Mouse (Mus musculus) neural tube, embryonic 13.5 days (tissue): ENCODE results near the gene Kif5a. TPM values are rescaled to one million over a fixed set of nuclear protein-coding genes. Genes with fewer than 3 reads are reported as not detected.
A peak's percentile ranks its signal among the peaks of the same experiment; 100 is the strongest.

Source experiments
- ATAC-seq: fragments of 200-750 bp; cut with Nextera tagmentation; 2 replicates; pipeline ENCODE4 v1.8.0; 2017; ENCODE audit warnings: low read depth, mild to moderate bottlenecking, moderate TSS enrichment, moderate library complexity
- H3K27ac ChIP-seq: fragments of 300-500 bp; sonication (generic); replicated peaks from 2 replicates; pipeline ENCODE4 v1.5.1; 2015; ENCODE audit warnings: moderate library complexity, mild to moderate bottlenecking, inconsistent platforms
- H3K27me3 ChIP-seq: fragments of 300-500 bp; sonication (generic); 2 replicates; pipeline ENCODE4 v1.6.1; 2015; ENCODE audit warnings: mild to moderate bottlenecking, inconsistent platforms
- H3K36me3 ChIP-seq: fragments of 300-500 bp; sonication (generic); 2 replicates; pipeline ENCODE4 v1.6.1; 2015; ENCODE audit warnings: mild to moderate bottlenecking, inconsistent platforms
- H3K4me1 ChIP-seq: fragments of 300-500 bp; sonication (generic); replicated peaks from 2 replicates; pipeline ENCODE4 v1.6.1; 2015; ENCODE audit warnings: inconsistent platforms
- H3K4me2 ChIP-seq: fragments of 300-500 bp; sonication (generic); 2 replicates; pipeline ENCODE4 v1.6.1; 2015; ENCODE audit warnings: inconsistent platforms, mild to moderate bottlenecking, moderate library complexity
- H3K4me3 ChIP-seq: fragments of 300-500 bp; sonication (generic); 2 replicates; pipeline ENCODE4 v1.5.1; 2015; ENCODE audit warnings: mild to moderate bottlenecking, inconsistent platforms
- H3K9ac ChIP-seq: fragments of 300-500 bp; sonication (generic); 2 replicates; pipeline ENCODE4 v1.6.1; 2015; ENCODE audit warnings: moderate library complexity, mild to moderate bottlenecking, inconsistent platforms
- H3K9me3 ChIP-seq: fragments of 300-500 bp; sonication (generic); 2 replicates; pipeline ENCODE4 v1.6.1; 2016; ENCODE audit warnings: inconsistent platforms
- WGBS: fragments of 180-500 bp; shearing (Covaris S2); methylation state at CpG from one replicate; pipeline ENCODE4 v1.1.7; 2015; 5-methylcytosine and 5-hydroxymethylcytosine counted together
- polyA plus RNA-seq: library from polyadenylated mRNA; unstranded; fragments of >200 nt; fragmentation: Nextera tagmentation; extraction: Ambion mirVana; gene quantifications from 2 replicates; pipeline ENCODE4 v1.2.1, GENCODE M21; 2015

Gene Kif5a
- polyA plus RNA-seq, 1 experiment from 2014 or later: 104 TPM

- Histone ChIP-seq H3K36me3 (peaks cover 27% of the 10 kb centered on the region), H3K9me3 (no peaks in the 10 kb centered on the region), H3K4me1 (peaks cover 53% of the 10 kb centered on the region), H3K4me3 (no peak overlapping the region), H3K4me2 (no peak overlapping the region), H3K27ac (no peak overlapping the region), H3K9ac (no peak overlapping the region), H3K27me3 (peaks cover 32% of the 10 kb centered on the region)
- WGBS: 85% methylated on average over 15 of the region's 15 CpGs
- ATAC-seq: no peak
These were observed 77.6 kb downstream of the Kif5a start for GRCm38 (mm10) chr10:127185506-127185905.

GRCm38 (mm10) chr10:127185101-127185500, 78.0 kb downstream of the Kif5a start:
- no peaks in the 10 kb centered on the region for H3K9me3 ChIP-seq
- H3K27me3 ChIP-seq: peaks cover 36% of the 10 kb centered on the region
- no peak overlapping the region for H3K27ac ChIP-seq
- 72% methylated on average over 9 of the region's 9 CpGs for WGBS
- H3K4me3 ChIP-seq: no peak overlapping the region
- peaks cover 25% of the 10 kb centered on the region for H3K36me3 ChIP-seq
- no peak overlapping the region for H3K4me2 ChIP-seq
- H3K9ac ChIP-seq: no peak overlapping the region
- H3K4me1 ChIP-seq: peaks cover 53% of the 10 kb centered on the region
- no peak for ATAC-seq

- peaks cover 25% of the 10 kb centered on the region for H3K36me3 ChIP-seq
- ATAC-seq: no peak
- peak overlapping the region; percentile 34; the same call in 1 of the 2 replicates for H3K9ac ChIP-seq
- H3K27me3 ChIP-seq: peaks cover 50% of the 10 kb centered on the region
- H3K4me3 ChIP-seq: no peak overlapping the region
- 15% methylated on average over 20 of the region's 20 CpGs for WGBS
- H3K4me1 ChIP-seq: peaks cover 46% of the 10 kb centered on the region
- H3K4me2 ChIP-seq: peak overlapping the region; percentile 30
- H3K9me3 ChIP-seq: no peaks in the 10 kb centered on the region
- no peak overlapping the region for H3K27ac ChIP-seq
These were observed 79.4 kb downstream of the Kif5a start for GRCm38 (mm10) chr10:127183759-127184158.

DNA sequence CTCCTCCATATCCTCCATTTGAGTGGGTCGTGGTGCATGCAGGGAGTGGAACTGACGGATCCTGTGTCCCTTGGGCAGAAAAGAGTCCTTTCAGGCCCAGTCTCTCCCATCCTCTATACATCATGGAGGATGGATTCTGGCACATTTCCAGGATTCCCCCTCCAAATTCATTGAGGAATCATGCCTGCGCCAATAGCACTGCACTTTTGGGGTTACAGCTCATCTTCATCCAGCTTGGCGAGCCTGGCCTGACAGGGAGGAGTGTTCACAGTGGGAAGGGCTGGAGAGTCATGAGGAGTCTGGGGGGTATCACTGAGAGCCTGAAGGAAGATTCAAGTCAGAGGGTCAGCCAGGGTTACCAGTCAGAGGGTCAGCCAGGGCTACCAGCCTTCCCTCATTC, 80.5 kb downstream of the Kif5a start:
- peaks cover 61% of the 10 kb centered on the region for H3K27me3 ChIP-seq
- no peak overlapping the region for H3K4me3 ChIP-seq
- no peak overlapping the region for H3K4me2 ChIP-seq
- H3K9me3 ChIP-seq: no peaks in the 10 kb centered on the region
- no peak overlapping the region for H3K27ac ChIP-seq
- H3K36me3 ChIP-seq: peaks cover 25% of the 10 kb centered on the region
- no peak for ATAC-seq
- 75% methylated on average over 4 of the region's 4 CpGs for whole genome bisulfite sequencing
- no peak overlapping the region for H3K9ac ChIP-seq
- H3K4me1 ChIP-seq: peaks cover 50% of the 10 kb centered on the region

- H3K4me3 ChIP-seq: no peak overlapping the region
- H3K9me3 ChIP-seq: no peaks in the 10 kb centered on the region
- no peak for ATAC-seq
- 74% methylated on average over 6 of the region's 6 CpGs for WGBS
- peaks cover 68% of the 10 kb centered on the region for H3K27me3 ChIP-seq
- H3K27ac ChIP-seq: no peak overlapping the region
- H3K4me2 ChIP-seq: no peak overlapping the region
- no peak overlapping the region for H3K9ac ChIP-seq
- peaks cover 24% of the 10 kb centered on the region for H3K36me3 ChIP-seq
- H3K4me1 ChIP-seq: peaks cover 44% of the 10 kb centered on the region
These were observed 81.6 kb downstream of the Kif5a start for GRCm38 (mm10) chr10:127181566-127181965.

DNA sequence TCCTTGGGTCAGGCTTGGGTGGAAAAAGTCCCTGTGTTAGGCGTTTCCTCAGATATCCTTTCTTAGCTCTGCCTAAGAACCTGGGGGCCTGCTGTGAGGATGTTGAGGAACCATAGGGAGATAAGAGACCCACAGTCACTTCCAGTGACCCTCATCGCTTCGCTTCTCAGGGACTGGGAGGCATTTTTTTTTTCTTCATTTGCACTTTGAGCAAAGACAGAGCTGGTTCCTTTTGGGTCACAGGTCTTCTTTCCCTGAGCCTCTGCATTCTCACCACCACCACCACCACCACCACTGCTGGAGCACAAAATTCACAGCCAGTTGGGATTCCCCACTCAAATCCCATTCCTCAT, 82.5 kb downstream of the Kif5a start:
- Histone ChIP-seq H3K9me3 (no peaks in the 10 kb centered on the region), H3K9ac (0 out of 2 replicates have a peak overlapping the region, but pooled peaks have one; percentile 55), H3K36me3 (peaks cover 17% of the 10 kb centered on the region; the same call in 1 of the 2 replicates), H3K4me2 (no peak overlapping the region), H3K4me3 (no peak overlapping the region), H3K4me1 (peaks cover 44% of the 10 kb centered on the region), H3K27ac (no peak overlapping the region), H3K27me3 (peaks cover 77% of the 10 kb centered on the region)
- WGBS: 12% methylated on average over 3 of the region's 3 CpGs
- ATAC-seq: no peak

DNA sequence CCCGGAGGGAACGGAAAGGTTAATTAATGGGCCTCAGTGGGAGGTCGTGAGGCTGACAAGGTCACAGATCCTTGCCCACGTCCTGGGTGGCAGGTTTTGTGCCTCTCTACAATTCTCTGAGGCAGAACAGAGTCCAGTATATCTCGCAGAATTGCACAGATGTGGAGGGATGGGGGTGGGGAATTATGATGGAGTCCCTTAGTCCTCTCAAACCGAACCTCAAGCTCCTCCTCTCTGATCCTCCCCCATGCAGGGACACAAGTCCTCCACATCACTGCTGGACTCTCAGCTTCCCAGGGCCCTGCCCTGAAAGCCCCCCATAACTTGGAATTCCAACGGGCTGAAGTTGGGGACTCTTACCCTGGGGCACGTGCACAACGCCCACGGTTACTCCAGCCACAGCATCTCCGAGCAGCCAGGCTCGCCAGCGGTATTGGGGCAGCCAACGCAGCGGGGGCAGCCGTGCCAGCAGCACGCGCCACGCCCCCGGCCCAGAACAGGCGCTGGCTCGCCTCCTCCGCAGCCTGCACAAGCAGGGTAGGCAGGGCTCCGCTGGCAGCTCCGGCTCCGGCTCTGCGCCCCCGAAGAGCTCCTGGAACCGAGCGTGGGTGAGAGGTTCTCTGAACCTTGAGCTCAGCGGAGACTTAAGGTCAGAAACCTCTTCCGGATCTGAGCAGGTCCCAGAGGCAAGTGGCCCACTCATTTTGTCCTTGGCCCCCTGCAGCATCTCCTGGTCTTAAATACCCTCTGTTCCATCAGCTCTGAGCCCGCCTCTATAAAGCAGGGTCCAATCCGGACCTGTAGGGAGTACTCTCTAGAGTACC, 83.1 kb downstream of the Kif5a start, which contains the start of gene Slc26a10:
Slc26a10 (minus strand) TSS at position 775 of the 824 bp plus-strand sequence.
- H3K27ac ChIP-seq: no peak within 1 kb of the TSS; the same call in 1 of the 2 replicates
- H3K9ac ChIP-seq: peak within 1 kb of the TSS; percentile 55; the same call in 1 of the 2 replicates
- peak within 1 kb of the TSS; percentile 21 for H3K4me3 ChIP-seq
- 0 out of 2 replicates have a peak, but pooled peaks have one; percentile 23 for ATAC-seq
- under 1% methylated on average over 34 of the region's 34 CpGs for WGBS
- H3K9me3 ChIP-seq: no peaks in the 10 kb centered on the region
- peaks cover 11% of the 10 kb centered on the region; the same call in 1 of the 2 replicates for H3K36me3 ChIP-seq
- H3K4me1 ChIP-seq: peaks cover 44% of the 10 kb centered on the region
- peaks cover 79% of the 10 kb centered on the region for H3K27me3 ChIP-seq
- H3K4me2 ChIP-seq: peak within 1 kb of the TSS; percentile 45

DNA sequence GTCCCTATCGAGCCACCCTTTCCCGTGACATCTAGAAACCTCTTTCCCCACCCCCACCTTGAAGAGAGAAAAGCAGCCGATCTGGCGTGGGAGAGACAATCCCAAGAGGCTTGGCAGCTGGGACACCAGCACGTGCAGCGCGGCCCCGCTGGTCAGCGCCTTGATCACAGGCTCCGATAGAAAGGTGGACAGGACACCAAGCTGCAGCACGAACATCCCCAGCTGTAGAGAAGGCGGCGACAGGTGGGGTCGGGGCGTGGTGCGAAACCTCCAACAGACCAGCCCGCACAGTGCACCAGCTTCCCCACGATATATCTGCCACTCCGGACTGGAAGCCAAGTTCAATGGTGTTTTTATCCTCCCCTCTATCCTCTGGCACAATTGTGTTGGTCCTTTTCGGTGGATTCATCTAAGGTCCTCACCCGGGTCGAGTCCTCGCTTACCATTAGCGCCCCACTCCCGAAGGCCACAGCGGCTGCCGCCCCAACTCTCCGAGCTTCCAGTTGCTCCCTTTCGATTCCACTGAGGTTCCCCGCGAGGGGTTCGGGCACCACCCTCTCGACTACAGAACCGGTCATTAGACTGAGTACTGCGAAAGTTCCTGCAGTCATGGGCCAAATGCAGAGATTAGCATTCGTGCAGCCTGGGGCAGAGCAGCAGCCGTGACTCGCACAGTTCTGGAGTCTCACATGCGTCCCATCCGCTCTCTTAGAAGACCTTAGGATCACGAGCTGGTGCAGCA, 84.7 kb downstream of the Kif5a start:
- Histone ChIP-seq H3K4me2 (peak overlapping the region; percentile 46), H3K27me3 (peaks cover 87% of the 10 kb centered on the region), H3K4me1 (peaks cover 28% of the 10 kb centered on the region), H3K9ac (peak overlapping the region; percentile 27), H3K27ac (no peak overlapping the region), H3K9me3 (no peaks in the 10 kb centered on the region), H3K36me3 (peaks cover 12% of the 10 kb centered on the region), H3K4me3 (peak overlapping the region; percentile 20)
- 3% methylated on average over 41 of the region's 41 CpGs for WGBS
- no peak for ATAC-seq

- Histone ChIP-seq H3K9ac (peak overlapping the region; percentile 27), H3K27me3 (peaks cover 80% of the 10 kb centered on the region), H3K4me3 (peak overlapping the region; percentile 20), H3K4me1 (peaks cover 26% of the 10 kb centered on the region), H3K27ac (no peak overlapping the region), H3K36me3 (peaks cover 13% of the 10 kb centered on the region; the same call in 1 of the 2 replicates), H3K4me2 (peak overlapping the region; percentile 46), H3K9me3 (no peaks in the 10 kb centered on the region)
- WGBS: 1% methylated on average over 23 of the region's 23 CpGs
- peak; percentile 53; the same call in 1 of the 2 replicates for ATAC-seq
These were observed 85.4 kb downstream of the Kif5a start for GRCm38 (mm10) chr10:127177719-127178118.

GRCm38 (mm10) chr10:127177235-127177634, 85.9 kb downstream of the Kif5a start:
- no peak overlapping the region for H3K27ac ChIP-seq
- no peak for ATAC-seq
- H3K27me3 ChIP-seq: peaks cover 77% of the 10 kb centered on the region
- H3K4me3 ChIP-seq: no peak overlapping the region
- no peaks in the 10 kb centered on the region for H3K9me3 ChIP-seq
- H3K36me3 ChIP-seq: peaks cover 13% of the 10 kb centered on the region
- WGBS: 23% methylated on average over 9 of the region's 9 CpGs
- peak overlapping the region; percentile 46; the same call in 1 of the 2 replicates for H3K4me2 ChIP-seq
- H3K4me1 ChIP-seq: peaks cover 26% of the 10 kb centered on the region
- no peak overlapping the region for H3K9ac ChIP-seq

GRCm38 (mm10) chr10:127176756-127177155, 86.4 kb downstream of the Kif5a start:
- Histone ChIP-seq H3K9ac (no peak overlapping the region), H3K9me3 (no peaks in the 10 kb centered on the region), H3K27ac (no peak overlapping the region), H3K27me3 (peaks cover 78% of the 10 kb centered on the region), H3K36me3 (peaks cover 18% of the 10 kb centered on the region), H3K4me1 (peaks cover 26% of the 10 kb centered on the region), H3K4me3 (no peak overlapping the region), H3K4me2 (no peak overlapping the region)
- no peak for ATAC-seq
- WGBS: 7% methylated on average over 7 of the region's 7 CpGs

DNA sequence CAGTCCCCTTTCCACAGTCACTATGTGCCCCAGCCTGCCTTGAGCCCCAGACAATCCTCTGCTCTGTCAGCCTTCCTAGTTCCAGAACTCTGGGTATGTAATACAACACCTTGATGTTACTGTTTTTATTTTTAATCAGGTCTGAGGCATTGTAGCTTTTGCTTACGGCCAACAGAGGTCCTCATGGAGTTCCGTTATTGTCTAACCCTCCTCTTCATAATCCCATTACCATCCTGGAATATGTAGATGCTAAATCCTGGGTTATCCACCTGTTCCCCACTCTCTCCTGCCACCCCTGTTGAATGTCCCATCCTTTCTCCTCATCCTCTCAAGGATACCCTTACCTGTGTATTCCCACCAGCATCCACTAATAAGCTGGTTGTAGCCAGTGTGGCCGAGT, 86.9 kb downstream of the Kif5a start:
- Histone ChIP-seq H3K4me2 (no peak overlapping the region), H3K4me1 (peaks cover 26% of the 10 kb centered on the region), H3K36me3 (peaks cover 23% of the 10 kb centered on the region), H3K27me3 (peaks cover 78% of the 10 kb centered on the region), H3K9ac (no peak overlapping the region), H3K27ac (no peak overlapping the region), H3K4me3 (no peak overlapping the region), H3K9me3 (no peaks in the 10 kb centered on the region)
- no peak for ATAC-seq
- 42% methylated on average over 3 of the region's 3 CpGs for WGBS
